Mouse (Mus musculus): ENCODE data around the gene Arhgap30. TPM values are rescaled to one million over a fixed set of nuclear protein-coding genes. Genes with fewer than 3 reads are reported as not detected.

Arhgap30 gene
- polyA plus RNA-seq, 1 experiment from 2014 or later = 1.1 TPM

- ATAC-seq (ENCODE audit: insufficient number of reproducible peaks, insufficient read depth, low FRiP score, low TSS enrichment, low read depth) = no peak
- H3K36me3 ChIP-seq = no peaks in the 10 kb centered on the region
- 90% methylated on average over 10 of the region's 10 CpGs for WGBS
- H3K27ac ChIP-seq = no peak overlapping the region
- H3K9me3 ChIP-seq = no peaks in the 10 kb centered on the region
- no peak overlapping the region for H3K4me3 ChIP-seq
- no peak overlapping the region for H3K4me2 ChIP-seq
- H3K27me3 ChIP-seq = no peaks in the 10 kb centered on the region
- no peaks in the 10 kb centered on the region for H3K4me1 ChIP-seq
- H3K9ac ChIP-seq = no peak overlapping the region
Measured at GRCm38 (mm10) chr1:171451001-171451400, 62.2 kb downstream of the Arhgap30 start.

GRCm38 (mm10) chr1:171452522-171452921, 63.8 kb downstream of the Arhgap30 start:
- WGBS = 69% methylated on average over 5 of the region's 5 CpGs
- H3K9me3 ChIP-seq = no peaks in the 10 kb centered on the region
- H3K27ac ChIP-seq = no peak overlapping the region
- H3K4me1 ChIP-seq = no peaks in the 10 kb centered on the region
- no peaks in the 10 kb centered on the region for H3K36me3 ChIP-seq
- H3K4me2 ChIP-seq = no peak overlapping the region
- no peak overlapping the region for H3K9ac ChIP-seq
- ATAC-seq (ENCODE audit: insufficient number of reproducible peaks, insufficient read depth, low FRiP score, low TSS enrichment, low read depth) = no peak
- H3K27me3 ChIP-seq = no peaks in the 10 kb centered on the region
- H3K4me3 ChIP-seq = no peak overlapping the region

- no peaks in the 10 kb centered on the region for H3K9me3 ChIP-seq
- ATAC-seq (ENCODE audit: insufficient number of reproducible peaks, insufficient read depth, low FRiP score, low TSS enrichment, low read depth) = no peak
- no peak overlapping the region for H3K27ac ChIP-seq
- H3K4me1 ChIP-seq = no peaks in the 10 kb centered on the region
- 87% methylated on average over 5 of the region's 5 CpGs for WGBS
- no peaks in the 10 kb centered on the region for H3K36me3 ChIP-seq
- no peak overlapping the region for H3K4me2 ChIP-seq
- no peak overlapping the region for H3K4me3 ChIP-seq
- no peak overlapping the region for H3K9ac ChIP-seq
- no peaks in the 10 kb centered on the region for H3K27me3 ChIP-seq
Measured at GRCm38 (mm10) chr1:171452923-171453322, 64.2 kb downstream of the Arhgap30 start.

GRCm38 (mm10) chr1:171454926-171455325, 66.2 kb downstream of the Arhgap30 start:
- WGBS = 87% methylated on average over 6 of the region's 6 CpGs
- ATAC-seq (ENCODE audit: insufficient number of reproducible peaks, insufficient read depth, low FRiP score, low TSS enrichment, low read depth) = no peak
- no peak overlapping the region for H3K27ac ChIP-seq

GRCm38 (mm10) chr1:171457568-171457967, 68.8 kb downstream of the Arhgap30 start:
- H3K9me3 ChIP-seq = no peaks in the 10 kb centered on the region
- H3K9ac ChIP-seq = no peak overlapping the region
- no peaks in the 10 kb centered on the region for H3K27me3 ChIP-seq
- H3K4me3 ChIP-seq = no peak overlapping the region
- no peak overlapping the region for H3K4me2 ChIP-seq
- WGBS = 85% methylated on average over 1 of the region's 1 CpGs
- ATAC-seq (ENCODE audit: insufficient number of reproducible peaks, insufficient read depth, low FRiP score, low TSS enrichment, low read depth) = no peak
- H3K27ac ChIP-seq = no peak overlapping the region
- peaks cover 10% of the 10 kb centered on the region for H3K4me1 ChIP-seq
- peaks cover 6% of the 10 kb centered on the region for H3K36me3 ChIP-seq

More at GRCm38 (mm10) chr1:171454926-171455325, 66.2 kb downstream of the Arhgap30 start:
- Histone ChIP-seq H3K9ac (no peak overlapping the region), H3K4me1 (peaks cover 5% of the 10 kb centered on the region), H3K27me3 (no peaks in the 10 kb centered on the region), H3K36me3 (no peaks in the 10 kb centered on the region), H3K9me3 (no peaks in the 10 kb centered on the region), H3K4me2 (no peak overlapping the region), H3K4me3 (no peak overlapping the region)

GRCm38 (mm10) chr1:171459791-171460190, 71.0 kb downstream of the Arhgap30 start:
- ATAC-seq (ENCODE audit: insufficient number of reproducible peaks, insufficient read depth, low FRiP score, low TSS enrichment, low read depth) = no peak
- no peak overlapping the region for H3K9ac ChIP-seq
- H3K4me2 ChIP-seq = no peak overlapping the region
- H3K9me3 ChIP-seq = no peaks in the 10 kb centered on the region
- whole genome bisulfite sequencing = 42% methylated on average over 5 of the region's 5 CpGs
- H3K4me3 ChIP-seq = no peak overlapping the region
- no peaks in the 10 kb centered on the region for H3K27me3 ChIP-seq
- H3K36me3 ChIP-seq = peaks cover 13% of the 10 kb centered on the region
- no peak overlapping the region for H3K27ac ChIP-seq
- peaks cover 10% of the 10 kb centered on the region for H3K4me1 ChIP-seq

Other genes with a start within 250 kb of the Arhgap30 start
- gene Sdhc, start 238.4 kb upstream of the Arhgap30 start, polyA plus RNA-seq (2015; fragmentation: Nextera tagmentation; extraction: Ambion mirVana) = 249 and 258 TPM in 2 replicates
- gene Mpz, start 238.2 kb upstream of the Arhgap30 start, polyA plus RNA-seq (2015; fragmentation: Nextera tagmentation; extraction: Ambion mirVana) = 7.7 and 9.4 TPM in 2 replicates
- gene Pcp4l1, start 192.7 kb upstream of the Arhgap30 start, polyA plus RNA-seq (2015; fragmentation: Nextera tagmentation; extraction: Ambion mirVana) = 20.6 and 25.2 TPM in 2 replicates
- 0.10 and 0.28 TPM in 2 replicates for gene Nr1i3, start 175.0 kb upstream of the Arhgap30 start, polyA plus RNA-seq (2015; fragmentation: Nextera tagmentation; extraction: Ambion mirVana)
- gene Tomm40l, start 166.4 kb upstream of the Arhgap30 start, polyA plus RNA-seq (2015; fragmentation: Nextera tagmentation; extraction: Ambion mirVana) = 30.2 and 30.9 TPM in 2 replicates
- gene Apoa2, start 163.9 kb upstream of the Arhgap30 start, polyA plus RNA-seq (2015; fragmentation: Nextera tagmentation; extraction: Ambion mirVana) = 0.80 and 56.2 TPM in 2 replicates
- gene Fcer1g, start 154.6 kb upstream of the Arhgap30 start, polyA plus RNA-seq (2015; fragmentation: Nextera tagmentation; extraction: Ambion mirVana) = 40.7 and 41.9 TPM in 2 replicates
- 23.6 and 25.6 TPM in 2 replicates for gene Adamts4, start 138.5 kb upstream of the Arhgap30 start, polyA plus RNA-seq (2015; fragmentation: Nextera tagmentation; extraction: Ambion mirVana)
- gene Ndufs2, start 137.6 kb upstream of the Arhgap30 start, polyA plus RNA-seq (2015; fragmentation: Nextera tagmentation; extraction: Ambion mirVana) = 232 and 248 TPM in 2 replicates
- gene B4galt3, start 118.6 kb upstream of the Arhgap30 start, polyA plus RNA-seq (2015; fragmentation: Nextera tagmentation; extraction: Ambion mirVana) = 82.1 and 84.2 TPM in 2 replicates
- 60.5 and 64.9 TPM in 2 replicates for gene Ppox, start 107.8 kb upstream of the Arhgap30 start, polyA plus RNA-seq (2015; fragmentation: Nextera tagmentation; extraction: Ambion mirVana)
- 116 and 127 TPM in 2 replicates for gene Usp21, start 101.0 kb upstream of the Arhgap30 start, polyA plus RNA-seq (2015; fragmentation: Nextera tagmentation; extraction: Ambion mirVana)
- 109 and 118 TPM in 2 replicates for gene Ufc1, start 93.9 kb upstream of the Arhgap30 start, polyA plus RNA-seq (2015; fragmentation: Nextera tagmentation; extraction: Ambion mirVana)
- 58.4 and 59.6 TPM in 2 replicates for gene Dedd, start 59.8 kb upstream of the Arhgap30 start, polyA plus RNA-seq (2015; fragmentation: Nextera tagmentation; extraction: Ambion mirVana)
- 43.4 and 44.9 TPM in 2 replicates for gene Nit1, start 43.3 kb upstream of the Arhgap30 start, polyA plus RNA-seq (2015; fragmentation: Nextera tagmentation; extraction: Ambion mirVana)
- 119 and 125 TPM in 2 replicates for gene Pfdn2, start 43.3 kb upstream of the Arhgap30 start, polyA plus RNA-seq (2015; fragmentation: Nextera tagmentation; extraction: Ambion mirVana)
- gene Klhdc9, start 28.2 kb upstream of the Arhgap30 start, polyA plus RNA-seq (2015; fragmentation: Nextera tagmentation; extraction: Ambion mirVana) = 1.2 and 1.9 TPM in 2 replicates
- 19.0 and 21.6 TPM in 2 replicates for gene Nectin4, start 18.9 kb upstream of the Arhgap30 start, polyA plus RNA-seq (2015; fragmentation: Nextera tagmentation; extraction: Ambion mirVana)
- 95.6 and 108 TPM in 2 replicates for gene Usf1, start 22.4 kb downstream of the Arhgap30 start, polyA plus RNA-seq (2015; fragmentation: Nextera tagmentation; extraction: Ambion mirVana)
- gene Tstd1, start 29.9 kb downstream of the Arhgap30 start, polyA plus RNA-seq (2015; fragmentation: Nextera tagmentation; extraction: Ambion mirVana) = 8.1 and 8.5 TPM in 2 replicates
- gene F11r, start 48.6 kb downstream of the Arhgap30 start, polyA plus RNA-seq (2015; fragmentation: Nextera tagmentation; extraction: Ambion mirVana) = 39.2 TPM in 2 replicates
- gene Alyref2, start 114.5 kb downstream of the Arhgap30 start, polyA plus RNA-seq (2015; fragmentation: Nextera tagmentation; extraction: Ambion mirVana) = 14.7 and 14.9 TPM in 2 replicates
- gene Itln1, start 146.3 kb downstream of the Arhgap30 start, polyA plus RNA-seq (2015; fragmentation: Nextera tagmentation; extraction: Ambion mirVana) = 0.23 TPM in 1 of 2 replicates, not detected in the other
- gene Cd244a, start 170.2 kb downstream of the Arhgap30 start, polyA plus RNA-seq (2015; fragmentation: Nextera tagmentation; extraction: Ambion mirVana) = 0.17 TPM in 1 of 2 replicates, not detected in the other
- 0.45 and 0.52 TPM in 2 replicates for gene Ly9, start 218.5 kb downstream of the Arhgap30 start, polyA plus RNA-seq (2015; fragmentation: Nextera tagmentation; extraction: Ambion mirVana)